Mouse (Mus musculus) forebrain, embryonic 13.5 days (tissue): Measurements from ENCODE around the gene Prkcb. TPM values are rescaled to one million over a fixed set of nuclear protein-coding genes. Genes with fewer than 3 reads are reported as not detected.

Experiments
- ATAC-seq: fragments of 200-750 bp; cut with Nextera tagmentation; 2 replicates; pipeline ENCODE4 v1.8.0; 2017
- H3K27ac ChIP-seq: fragments of 300-500 bp; sonication (generic); 2 replicates; pipeline ENCODE4 v1.5.1; 2015; ENCODE audit warnings: inconsistent platforms, mild to moderate bottlenecking, moderate library complexity
- H3K27me3 ChIP-seq: fragments of 300-500 bp; sonication (generic); 2 replicates; pipeline ENCODE4 v1.6.1; 2015; ENCODE audit warnings: mild to moderate bottlenecking, inconsistent platforms
- H3K36me3 ChIP-seq: fragments of 300-500 bp; sonication (generic); 2 replicates; pipeline ENCODE4 v1.6.1; 2015; ENCODE audit warnings: mild to moderate bottlenecking, inconsistent platforms; ENCODE audit not compliant: poor library complexity, severe bottlenecking
- H3K4me1 ChIP-seq: fragments of 300-500 bp; sonication (generic); 2 replicates; pipeline ENCODE4 v1.6.1; 2015; ENCODE audit warnings: inconsistent platforms
- H3K4me2 ChIP-seq: fragments of 300-500 bp; sonication (generic); 2 replicates; pipeline ENCODE4 v1.6.1; 2015; ENCODE audit warnings: inconsistent platforms, mild to moderate bottlenecking, moderate library complexity
- H3K4me3 ChIP-seq: fragments of 300-500 bp; sonication (generic); 2 replicates; pipeline ENCODE4 v1.5.1; 2015; ENCODE audit warnings: mild to moderate bottlenecking, inconsistent platforms
- H3K9ac ChIP-seq: fragments of 300-500 bp; sonication (generic); 2 replicates; pipeline ENCODE4 v1.6.1; 2015; ENCODE audit warnings: mild to moderate bottlenecking, inconsistent platforms
- H3K9me3 ChIP-seq: fragments of 300-500 bp; sonication (generic); replicated peaks from 2 replicates; pipeline ENCODE4 v1.6.1; 2016; ENCODE audit warnings: inconsistent platforms
- WGBS: fragments of 180-500 bp; shearing (Covaris S2); methylation state at CpG from one replicate; pipeline ENCODE4 v1.1.7; 2015; 5-methylcytosine and 5-hydroxymethylcytosine counted together
- polyA plus RNA-seq: library from polyadenylated mRNA; unstranded; fragments of >200 nt; fragmentation: Nextera tagmentation; extraction: Ambion mirVana; gene quantifications from 2 replicates; pipeline ENCODE4 v1.2.1, GENCODE M21; 2015

Prkcb gene
- polyA plus RNA-seq, 1 experiment from 2014 or later: 27.4 TPM

- Histone ChIP-seq H3K4me1 (peaks cover 18% of the 10 kb centered on the region), H3K27ac (no peak overlapping the region), H3K4me2 (no peak overlapping the region), H3K4me3 (no peak overlapping the region), H3K9ac (no peak overlapping the region), H3K27me3 (peaks cover 41% of the 10 kb centered on the region), H3K36me3 (no peaks in the 10 kb centered on the region), H3K9me3 (no peaks in the 10 kb centered on the region)
- WGBS: 43% methylated on average over 7 of the region's 7 CpGs
- ATAC-seq: no peak
Measured at GRCm38 (mm10) chr7:122292151-122292550, 3.6 kb downstream of the Prkcb start.

- 90% methylated on average over 7 of the region's 7 CpGs for WGBS
- no peak for ATAC-seq
Measured at GRCm38 (mm10) chr7:122294111-122294510, 5.6 kb downstream of the Prkcb start.

GRCm38 (mm10) chr7:122295363-122295762, 6.8 kb downstream of the Prkcb start:
- H3K27me3 ChIP-seq: peaks cover 15% of the 10 kb centered on the region
- 90% methylated on average over 4 of the region's 4 CpGs for WGBS
- H3K4me3 ChIP-seq: no peak overlapping the region
- no peaks in the 10 kb centered on the region for H3K36me3 ChIP-seq
- H3K9ac ChIP-seq: no peak overlapping the region
- no peaks in the 10 kb centered on the region for H3K9me3 ChIP-seq
- H3K27ac ChIP-seq: no peak overlapping the region
- no peak for ATAC-seq
- no peak overlapping the region for H3K4me2 ChIP-seq
- H3K4me1 ChIP-seq: peaks cover under 1% of the 10 kb centered on the region; the same call in 1 of the 2 replicates

More at GRCm38 (mm10) chr7:122294111-122294510, 5.6 kb downstream of the Prkcb start:
- Histone ChIP-seq H3K4me3 (no peak overlapping the region), H3K9me3 (no peaks in the 10 kb centered on the region), H3K27ac (no peak overlapping the region), H3K4me1 (peaks cover 12% of the 10 kb centered on the region), H3K36me3 (no peaks in the 10 kb centered on the region), H3K27me3 (peaks cover 26% of the 10 kb centered on the region), H3K4me2 (no peak overlapping the region), H3K9ac (no peak overlapping the region)

GRCm38 (mm10) chr7:122296331-122296730, 7.8 kb downstream of the Prkcb start:
- 0 out of 2 replicates have a peak, but pooled peaks cover 10% of the 10 kb centered on the region for H3K27me3 ChIP-seq
- ATAC-seq: no peak
- no peak overlapping the region for H3K4me2 ChIP-seq
- no peaks in the 10 kb centered on the region for H3K4me1 ChIP-seq
- H3K4me3 ChIP-seq: no peak overlapping the region
- no peaks in the 10 kb centered on the region for H3K9me3 ChIP-seq
- no peak overlapping the region for H3K27ac ChIP-seq
- H3K9ac ChIP-seq: no peak overlapping the region
- 71% methylated on average over 1 of the region's 1 CpGs for WGBS
- no peaks in the 10 kb centered on the region for H3K36me3 ChIP-seq

- no peaks in the 10 kb centered on the region for H3K4me1 ChIP-seq
- H3K9me3 ChIP-seq: no peaks in the 10 kb centered on the region
- H3K9ac ChIP-seq: no peak overlapping the region
- H3K27ac ChIP-seq: no peak overlapping the region
- H3K36me3 ChIP-seq: no peaks in the 10 kb centered on the region
- no peak overlapping the region for H3K4me3 ChIP-seq
- 86% methylated on average over 3 of the region's 3 CpGs for WGBS
- H3K27me3 ChIP-seq: 0 out of 2 replicates have a peak, but pooled peaks cover 7% of the 10 kb centered on the region
- no peak for ATAC-seq
- no peak overlapping the region for H3K4me2 ChIP-seq
Measured at GRCm38 (mm10) chr7:122296805-122297204, 8.3 kb downstream of the Prkcb start.

GRCm38 (mm10) chr7:122297627-122298026, 9.1 kb downstream of the Prkcb start:
- no peak overlapping the region for H3K4me2 ChIP-seq
- H3K9ac ChIP-seq: no peak overlapping the region
- no peak for ATAC-seq
- no peak overlapping the region for H3K4me3 ChIP-seq
- H3K36me3 ChIP-seq: no peaks in the 10 kb centered on the region
- H3K27ac ChIP-seq: no peak overlapping the region
- H3K9me3 ChIP-seq: no peaks in the 10 kb centered on the region
- H3K4me1 ChIP-seq: no peaks in the 10 kb centered on the region
- 0 out of 2 replicates have a peak, but pooled peaks cover 3% of the 10 kb centered on the region for H3K27me3 ChIP-seq
- 73% methylated on average over 3 of the region's 3 CpGs for WGBS

GRCm38 (mm10) chr7:122298715-122299114, 10.2 kb downstream of the Prkcb start:
- H3K9me3 ChIP-seq: no peaks in the 10 kb centered on the region
- no peak overlapping the region for H3K27ac ChIP-seq
- H3K9ac ChIP-seq: no peak overlapping the region
- H3K36me3 ChIP-seq: no peaks in the 10 kb centered on the region
- H3K4me2 ChIP-seq: no peak overlapping the region
- H3K4me1 ChIP-seq: no peaks in the 10 kb centered on the region
- H3K27me3 ChIP-seq: no peaks in the 10 kb centered on the region
- 86% methylated on average over 2 of the region's 2 CpGs for WGBS
- ATAC-seq: no peak
- no peak overlapping the region for H3K4me3 ChIP-seq

GRCm38 (mm10) chr7:122300538-122300937, 12.0 kb downstream of the Prkcb start:
- no peak overlapping the region for H3K4me3 ChIP-seq
- no peaks in the 10 kb centered on the region for H3K4me1 ChIP-seq
- H3K4me2 ChIP-seq: no peak overlapping the region
- WGBS: 85% methylated on average over 4 of the region's 4 CpGs
- no peak overlapping the region for H3K27ac ChIP-seq
- no peaks in the 10 kb centered on the region for H3K9me3 ChIP-seq
- no peak overlapping the region for H3K9ac ChIP-seq
- H3K27me3 ChIP-seq: no peaks in the 10 kb centered on the region
- H3K36me3 ChIP-seq: no peaks in the 10 kb centered on the region
- ATAC-seq: no peak

- Histone ChIP-seq H3K27me3 (no peaks in the 10 kb centered on the region), H3K4me1 (no peaks in the 10 kb centered on the region), H3K4me3 (no peak overlapping the region), H3K9ac (no peak overlapping the region), H3K36me3 (no peaks in the 10 kb centered on the region), H3K27ac (no peak overlapping the region), H3K4me2 (no peak overlapping the region), H3K9me3 (no peaks in the 10 kb centered on the region)
- 89% methylated on average over 6 of the region's 6 CpGs for WGBS
- ATAC-seq: no peak
Measured at GRCm38 (mm10) chr7:122302538-122302937, 14.0 kb downstream of the Prkcb start.

- no peaks in the 10 kb centered on the region for H3K27me3 ChIP-seq
- ATAC-seq: no peak
- H3K9ac ChIP-seq: no peak overlapping the region
- no peaks in the 10 kb centered on the region for H3K9me3 ChIP-seq
- H3K4me2 ChIP-seq: no peak overlapping the region
- no peak overlapping the region for H3K4me3 ChIP-seq
- 67% methylated on average over 3 of the region's 3 CpGs for WGBS
- no peaks in the 10 kb centered on the region for H3K4me1 ChIP-seq
- H3K36me3 ChIP-seq: no peaks in the 10 kb centered on the region
- no peak overlapping the region for H3K27ac ChIP-seq
Measured at GRCm38 (mm10) chr7:122303988-122304387, 15.4 kb downstream of the Prkcb start.

- H3K27ac ChIP-seq: no peak overlapping the region
- no peak for ATAC-seq
- no peak overlapping the region for H3K4me3 ChIP-seq
- H3K36me3 ChIP-seq: no peaks in the 10 kb centered on the region
- H3K4me1 ChIP-seq: no peaks in the 10 kb centered on the region
- 87% methylated on average over 2 of the region's 2 CpGs for WGBS
- H3K27me3 ChIP-seq: no peaks in the 10 kb centered on the region
- no peak overlapping the region for H3K9ac ChIP-seq
- H3K4me2 ChIP-seq: no peak overlapping the region
- H3K9me3 ChIP-seq: no peaks in the 10 kb centered on the region
Measured at GRCm38 (mm10) chr7:122304521-122304920, 16.0 kb downstream of the Prkcb start.

- Histone ChIP-seq H3K4me2 (no peak overlapping the region), H3K36me3 (no peaks in the 10 kb centered on the region), H3K9ac (no peak overlapping the region), H3K9me3 (no peaks in the 10 kb centered on the region), H3K27ac (no peak overlapping the region), H3K4me3 (no peak overlapping the region), H3K4me1 (peaks cover under 1% of the 10 kb centered on the region; the same call in 1 of the 2 replicates), H3K27me3 (no peaks in the 10 kb centered on the region)
- ATAC-seq: no peak
- WGBS: 94% methylated on average over 9 of the region's 9 CpGs
Measured at GRCm38 (mm10) chr7:122307241-122307640, 18.7 kb downstream of the Prkcb start.

GRCm38 (mm10) chr7:122308661-122309060, 20.1 kb downstream of the Prkcb start:
- Histone ChIP-seq H3K27me3 (no peaks in the 10 kb centered on the region), H3K4me2 (no peak overlapping the region), H3K27ac (no peak overlapping the region), H3K4me3 (no peak overlapping the region), H3K9ac (no peak overlapping the region), H3K9me3 (no peaks in the 10 kb centered on the region), H3K4me1 (peaks cover 7% of the 10 kb centered on the region; the same call in 1 of the 2 replicates), H3K36me3 (no peaks in the 10 kb centered on the region)
- WGBS: 83% methylated on average over 5 of the region's 5 CpGs
- no peak for ATAC-seq
